Mouse (Mus musculus) frontal cortex, postnatal 14 days (tissue): ENCODE measurements around the gene Samhd1.

Experiments
- DNase-seq, 2 experiments: peaks; one replicate each; pipeline ENCODE4 v3.0.0; 2022; ENCODE audit warnings: low spot score in 2 of 2

Samhd1 gene

GRCm38 (mm10) chr2:157099532-157100318 is 35.3 kb downstream of the Samhd1 start:
- DNase-seq = no peak

- peak in 1 of 2 experiments; percentile 66 for DNase-seq
Observed at GRCm38 (mm10) chr2:157095005-157095755, 39.9 kb downstream of the Samhd1 start.

- no peak for DNase-seq
Observed at GRCm38 (mm10) chr2:157092024-157092423, 43.0 kb downstream of the Samhd1 start.

- DNase-seq = peak in 1 of 2 experiments; percentile 66
Observed at GRCm38 (mm10) chr2:157087536-157088317, 47.3 kb downstream of the Samhd1 start.

GRCm38 (mm10) chr2:157086796-157087195 is 48.3 kb downstream of the Samhd1 start, which contains the start of gene Tldc2:
TSS of gene Tldc2 (plus strand) at chr2:157087055.
- DNase-seq = no peak

DNA sequence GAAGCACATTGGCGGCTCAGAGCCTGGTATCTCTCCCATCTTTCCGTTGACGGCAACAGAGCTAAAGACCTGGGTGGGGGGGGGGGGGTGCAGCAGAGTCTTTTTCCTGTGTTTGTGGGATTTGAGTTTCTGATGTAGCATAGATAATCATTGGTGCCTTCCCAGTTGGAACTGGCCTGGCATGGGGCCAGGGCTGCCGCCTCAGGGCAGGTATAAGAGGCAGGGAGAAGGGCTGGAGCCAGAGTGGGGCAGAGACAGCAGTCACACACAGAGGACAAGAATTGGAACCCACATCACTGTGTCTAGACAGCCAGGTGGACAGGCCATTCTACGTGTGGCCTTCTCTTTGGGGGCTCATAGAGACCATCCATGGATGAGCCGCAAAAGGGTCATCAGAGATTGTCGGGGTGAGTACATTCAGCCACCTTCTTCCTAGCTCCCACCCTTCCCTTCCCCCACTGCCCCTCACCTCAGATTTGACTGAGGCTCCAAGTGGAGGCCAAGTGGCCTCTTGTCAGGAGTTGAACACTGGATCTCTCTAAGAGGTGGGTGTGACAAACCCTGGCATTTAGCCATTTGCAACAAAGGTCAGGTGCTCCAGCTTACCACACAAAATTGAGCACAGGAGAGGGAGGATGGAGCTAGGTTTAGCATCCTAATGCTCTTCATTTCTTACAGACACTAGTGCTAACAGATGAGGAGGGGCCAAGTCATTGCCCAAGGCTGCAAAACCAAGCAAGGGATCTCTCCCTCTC is 50.1 kb downstream of the Samhd1 start:
- no peak for DNase-seq

GRCm38 (mm10) chr2:157081960-157082359 is 53.1 kb downstream of the Samhd1 start:
- no peak for DNase-seq

DNA sequence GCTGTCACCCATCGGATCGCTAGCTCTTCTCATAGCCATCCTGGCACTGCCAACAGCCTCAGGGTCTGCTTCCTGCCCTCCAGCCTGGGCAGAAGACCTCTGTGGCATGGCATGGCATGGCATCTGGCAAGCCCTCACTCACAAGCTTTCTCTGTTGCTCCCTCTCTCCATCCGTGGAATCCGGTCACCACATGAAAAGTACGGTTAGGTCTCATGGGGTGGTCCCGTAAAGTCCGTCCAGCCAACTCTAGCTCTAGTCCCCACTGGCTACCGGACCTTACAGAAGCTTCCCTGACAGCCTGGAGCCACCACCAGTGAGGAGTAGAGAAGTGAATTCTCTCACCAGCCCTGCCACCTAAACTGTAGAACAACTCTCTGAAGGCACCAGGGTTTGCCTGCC is 53.7 kb downstream of the Samhd1 start:
- DNase-seq = no peak

DNA sequence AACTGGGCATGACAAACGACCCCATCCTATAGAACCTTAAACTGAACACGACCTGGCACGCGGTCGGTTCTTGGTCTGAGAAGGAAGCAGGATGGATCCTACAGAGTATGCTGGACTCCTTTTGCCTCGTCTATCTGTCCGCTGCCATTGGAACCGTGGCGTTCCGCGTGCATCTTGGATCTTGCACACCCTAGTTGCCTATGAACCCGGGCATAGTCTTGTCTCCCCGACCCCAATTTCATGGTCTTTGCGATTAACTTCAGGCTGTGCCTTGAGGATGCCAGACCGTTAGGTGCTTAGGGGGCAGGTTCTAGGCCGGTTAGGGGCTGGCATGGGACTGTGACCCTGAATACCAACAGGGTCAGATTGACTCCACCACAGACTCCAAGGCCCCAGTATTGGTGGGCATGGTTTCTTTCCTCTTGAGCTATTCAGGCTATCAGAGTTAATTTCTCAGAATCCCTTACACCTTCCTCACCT is 55.3 kb downstream of the Samhd1 start:
- DNase-seq = no peak

- DNase-seq = peak; percentile 69 to 81
Observed at GRCm38 (mm10) chr2:157078793-157079700, 56.0 kb downstream of the Samhd1 start, which contains the start of gene Soga1. TSS of gene Soga1 (minus strand) at chr2:157079254.

DNA sequence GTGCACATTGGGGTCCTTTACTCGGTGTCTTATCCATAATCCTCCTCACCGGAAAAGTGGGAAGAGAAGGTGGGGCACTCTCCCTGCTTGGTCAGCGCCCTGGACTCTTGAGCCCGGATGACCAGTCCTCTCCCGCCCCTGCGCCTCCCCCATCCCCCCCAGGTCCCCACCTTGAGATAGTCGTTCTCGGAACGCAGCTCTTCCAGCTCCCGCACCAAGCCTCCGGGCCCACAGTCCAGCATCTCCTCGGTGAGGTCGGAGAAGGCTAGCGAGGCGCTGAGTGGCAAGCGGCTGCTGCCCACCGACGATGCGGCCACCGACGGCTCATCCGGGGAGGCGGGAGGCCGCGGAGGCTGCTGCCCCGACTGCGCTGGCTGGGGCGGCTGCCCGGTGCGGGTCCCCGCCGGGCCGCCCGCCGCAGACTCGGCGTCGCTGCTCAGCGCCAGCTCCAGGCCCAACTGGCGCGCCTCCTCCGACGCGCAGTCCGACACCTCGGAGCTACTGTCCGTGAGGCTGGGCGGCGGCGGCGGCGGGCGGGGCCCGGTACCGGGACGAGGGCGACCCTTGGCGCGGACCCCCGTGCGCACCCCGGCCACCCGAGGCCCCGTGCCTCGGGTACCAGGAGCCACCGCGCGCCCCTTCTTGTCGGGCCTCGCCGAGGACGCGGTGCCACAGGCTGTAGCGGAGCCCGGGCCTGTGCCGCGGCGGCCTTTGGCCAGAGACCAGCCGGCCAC is 56.8 kb downstream of the Samhd1 start:
- DNase-seq = no peak

DNA sequence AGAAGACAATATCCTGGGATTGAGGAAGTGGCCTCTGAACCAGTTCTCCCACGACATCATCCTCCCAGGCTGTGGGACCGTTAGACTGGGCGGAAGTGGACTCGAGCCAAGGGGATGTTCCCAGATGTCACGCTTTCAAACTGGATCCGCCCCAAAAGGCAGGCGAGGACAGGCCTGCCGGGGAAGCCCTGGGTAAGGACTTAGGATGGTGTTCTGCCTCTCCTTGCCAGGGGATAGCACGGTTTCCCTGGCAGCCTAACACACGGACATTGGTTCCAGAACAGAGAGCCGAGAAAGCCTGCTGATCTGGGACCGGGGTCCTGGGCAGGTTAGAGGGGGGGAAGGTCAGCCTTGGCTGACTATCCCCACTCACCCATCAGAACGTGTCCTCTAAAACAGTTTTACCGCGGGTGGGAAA is 57.4 kb downstream of the Samhd1 start:
- DNase-seq = peak; percentile 65 to 74

DNA sequence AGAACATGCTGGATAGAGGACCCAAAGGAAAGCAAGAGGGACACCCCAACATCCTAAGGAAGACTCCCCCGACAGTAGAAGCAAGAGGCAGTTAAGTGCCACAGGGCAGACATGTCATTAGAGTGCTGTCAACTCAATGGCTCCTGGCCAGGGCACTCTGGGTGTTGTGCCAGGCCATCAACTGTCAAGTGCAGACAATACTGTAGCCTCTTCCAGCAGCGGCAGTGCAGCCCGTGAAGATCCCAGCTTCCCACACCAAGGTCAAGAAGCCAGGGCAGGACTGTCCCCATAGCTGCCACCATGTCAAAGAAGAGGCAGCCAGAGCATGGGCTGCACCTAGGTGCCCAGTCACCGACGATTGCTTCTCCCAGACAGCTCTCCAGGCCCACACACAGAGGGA is 57.9 kb downstream of the Samhd1 start:
- no peak for DNase-seq

- no peak for DNase-seq
Observed at GRCm38 (mm10) chr2:157076585-157076984, 58.5 kb downstream of the Samhd1 start.

DNA sequence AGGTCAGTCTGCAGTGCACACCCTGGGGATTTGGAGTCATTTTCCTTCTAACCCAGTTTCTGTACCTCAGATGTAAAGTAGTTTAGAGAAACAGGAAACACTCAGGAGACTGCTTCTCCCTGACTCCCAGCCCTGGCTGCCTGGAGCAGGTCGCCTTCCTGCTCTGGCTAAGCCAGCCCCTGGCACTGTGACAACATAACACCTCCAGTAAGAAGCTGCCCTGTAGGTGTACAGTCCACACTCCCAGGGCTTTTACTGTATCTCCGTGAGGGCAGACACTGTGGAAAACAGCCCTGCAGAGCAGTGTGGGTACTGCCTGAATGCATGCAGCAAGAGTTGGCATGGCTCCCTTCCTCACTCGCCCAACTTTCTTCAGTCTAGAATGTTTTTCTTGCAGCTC is 59.4 kb downstream of the Samhd1 start:
- DNase-seq = no peak

- no peak for DNase-seq
Observed at GRCm38 (mm10) chr2:157075226-157075625, 59.8 kb downstream of the Samhd1 start.

GRCm38 (mm10) chr2:157074772-157075171 is 60.3 kb downstream of the Samhd1 start:
- DNase-seq = no peak

DNA sequence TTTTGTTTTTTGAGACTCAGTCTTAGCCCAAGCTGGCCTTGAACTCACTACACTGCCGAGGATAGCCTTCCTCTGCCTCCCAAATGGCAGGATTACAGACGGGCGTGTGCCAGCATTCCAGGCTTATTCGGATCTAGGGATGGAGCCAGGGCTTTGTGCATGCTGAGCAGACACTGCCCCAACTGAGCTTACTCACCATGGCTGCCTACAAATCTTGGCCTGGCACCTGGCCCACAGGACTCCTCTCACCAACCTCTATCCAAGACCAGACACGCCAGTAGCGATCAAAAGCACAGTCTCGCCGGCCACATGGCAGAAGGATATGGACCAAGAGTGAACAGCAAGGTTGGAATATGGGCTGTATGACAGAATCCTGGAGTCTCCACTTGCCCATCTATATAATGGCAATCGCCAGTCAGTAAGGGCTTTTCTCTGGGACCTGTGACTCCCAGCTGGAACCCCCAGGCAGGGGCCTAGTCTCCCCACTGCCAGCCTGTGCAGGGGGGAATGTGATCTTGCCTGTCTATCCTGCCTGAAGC is 60.8 kb downstream of the Samhd1 start:
- DNase-seq = no peak

DNA sequence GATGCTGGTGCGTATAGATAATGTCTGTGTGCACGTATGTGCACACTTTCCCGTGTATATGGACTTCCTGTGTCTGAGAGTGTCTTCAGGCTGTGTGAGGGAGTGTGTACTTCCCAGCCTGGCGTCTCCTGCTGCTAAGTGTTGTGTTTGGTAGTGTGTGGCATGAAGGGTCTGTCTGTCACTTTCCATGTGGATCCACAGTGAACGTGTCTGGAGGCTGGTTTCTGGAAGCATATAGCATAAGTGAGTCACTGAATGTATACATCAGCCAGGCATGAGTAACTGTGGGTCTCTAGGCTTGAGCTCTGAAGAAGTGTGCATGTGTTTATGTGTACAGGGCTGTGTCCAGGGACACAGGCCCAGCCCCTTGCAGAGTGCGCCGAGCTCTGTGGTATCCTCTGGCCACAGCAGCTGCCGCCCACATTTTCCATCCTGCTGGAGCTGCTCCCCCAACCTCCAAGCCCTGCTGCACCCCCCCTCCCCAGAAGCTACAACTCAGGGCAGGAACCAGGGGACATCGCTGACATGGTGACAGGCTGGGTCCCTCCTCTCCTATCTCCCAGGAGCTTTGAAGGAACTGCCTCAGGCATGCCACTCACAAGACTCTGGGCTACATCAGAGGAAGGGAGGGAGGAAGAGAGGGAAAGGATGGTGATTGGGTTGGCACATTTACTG is 61.5 kb downstream of the Samhd1 start:
- no peak for DNase-seq
